Mouse (Mus musculus) brown adipose tissue, adult 24 weeks (tissue): Measurements from ENCODE around the gene Vwa3a. TPM values are rescaled to one million over a fixed set of nuclear protein-coding genes. Genes with fewer than 3 reads are reported as not detected.
"Not testable (repeated sequence)": the region's sequence is repeated elsewhere in the genome, so short reads cannot be mapped to it uniquely, and the experiment has no call there.

Experiments used
- H3K27ac ChIP-seq: fragments of 200-500 bp; replicated peaks from 2 replicates; pipeline ENCODE4 v1.5.1; 2012; ENCODE audit warnings: low read depth, mild to moderate bottlenecking, low read length
- H3K4me1 ChIP-seq: fragments of 200-500 bp; 2 replicates; pipeline ENCODE4 v1.6.1; 2012; ENCODE audit warnings: low read length, mixed read lengths; ENCODE audit not compliant: control insufficient read depth, insufficient read depth, insufficient read length
- H3K4me3 ChIP-seq: fragments of 200-500 bp; 2 replicates; pipeline ENCODE4 v1.5.1; 2012; ENCODE audit warnings: low read depth, mild to moderate bottlenecking, low read length, moderate library complexity; ENCODE audit not compliant: insufficient read depth
- polyA plus RNA-seq: library from polyadenylated mRNA; stranded (reverse); fragments of >200 nt; gene quantifications from 2 replicates; pipeline ENCODE4 v1.2.4, GENCODE M21; 2012; ENCODE audit not compliant: missing spikeins, insufficient read depth, insufficient read length

The Vwa3a gene
- polyA plus RNA-seq: 1.3 and 1.7 TPM in 2 replicates

DNA sequence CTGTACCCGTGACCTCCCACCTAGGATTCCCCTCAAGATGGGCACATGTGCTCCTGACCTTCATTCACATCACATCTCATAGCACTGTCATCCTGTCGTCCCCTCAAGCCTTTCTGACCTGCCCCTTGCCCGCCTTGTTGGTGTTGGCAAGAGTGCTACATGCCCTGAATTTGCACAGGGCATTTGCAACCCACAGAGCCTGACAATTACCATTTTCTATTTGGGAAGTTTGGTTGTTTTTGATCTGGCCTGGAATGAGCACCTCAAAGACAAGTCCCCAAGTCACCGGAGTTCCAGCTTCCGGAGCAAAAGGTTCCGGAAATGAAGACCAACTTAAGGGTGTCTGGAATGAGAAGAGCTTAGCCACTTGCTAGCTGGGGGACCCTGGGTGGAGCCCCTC, at the start of gene Vwa3a:
Gene Vwa3a (plus strand): TSS at position 301 of the 400 bp plus-strand sequence.
- H3K27ac ChIP-seq: peak within 1 kb of the TSS; percentile 91
- H3K4me1 ChIP-seq: peaks cover 21% of the 10 kb centered on the region
- peak within 1 kb of the TSS; percentile 49 for H3K4me3 ChIP-seq

DNA sequence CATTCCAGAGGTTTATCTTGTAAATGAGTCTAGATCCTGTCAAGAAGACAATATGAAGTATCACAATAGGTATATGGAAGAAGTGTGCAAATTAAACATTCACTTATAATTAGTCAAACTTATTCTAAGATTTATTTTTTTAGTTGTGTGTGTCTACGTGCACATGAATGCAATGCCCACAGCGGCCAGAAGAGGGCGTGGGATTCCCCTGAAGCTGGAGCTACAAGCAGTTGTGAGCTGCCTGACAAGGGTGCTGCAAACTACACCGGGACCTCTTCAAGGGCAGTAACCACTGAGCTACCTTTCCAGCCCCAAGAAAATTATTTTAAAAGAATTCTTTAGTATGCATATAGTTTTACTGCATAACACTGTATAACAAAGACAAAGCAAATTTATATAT, 48.5 kb upstream of the Vwa3a start:
- H3K4me1 ChIP-seq: no peaks in the 10 kb centered on the region; the same call in 1 of the 2 replicates
- no peak overlapping the region for H3K4me3 ChIP-seq
- no peak overlapping the region for H3K27ac ChIP-seq

DNA sequence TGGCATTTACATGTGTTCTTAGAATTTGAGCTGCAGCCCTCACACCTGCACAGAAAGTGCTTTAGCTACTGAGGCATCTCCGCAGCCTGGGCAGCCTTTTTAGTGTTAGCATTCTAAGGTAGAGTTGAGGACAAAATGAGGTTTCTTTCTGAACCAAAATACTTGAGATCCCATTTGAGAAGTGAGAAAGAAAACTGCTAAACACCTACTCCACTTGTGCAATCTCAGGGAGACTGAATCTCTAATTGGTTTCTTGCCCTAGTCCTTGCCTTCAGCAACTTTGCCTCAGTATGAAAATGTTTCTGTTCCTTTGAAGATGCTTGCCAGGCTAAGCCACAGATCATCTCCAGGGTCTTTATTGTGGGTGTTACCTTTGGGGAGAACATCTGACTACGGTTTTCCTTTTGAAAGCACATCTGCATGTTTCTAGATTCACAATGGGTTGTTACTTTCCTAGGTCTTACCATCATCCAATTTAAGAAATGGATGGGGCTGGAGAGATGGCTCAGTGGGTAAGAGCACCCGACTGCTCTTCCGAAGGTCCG, 45.2 kb upstream of the Vwa3a start:
- no peak overlapping the region for H3K4me3 ChIP-seq
- no peaks in the 10 kb centered on the region; the same call in 1 of the 2 replicates for H3K4me1 ChIP-seq
- H3K27ac ChIP-seq: no peak overlapping the region

DNA sequence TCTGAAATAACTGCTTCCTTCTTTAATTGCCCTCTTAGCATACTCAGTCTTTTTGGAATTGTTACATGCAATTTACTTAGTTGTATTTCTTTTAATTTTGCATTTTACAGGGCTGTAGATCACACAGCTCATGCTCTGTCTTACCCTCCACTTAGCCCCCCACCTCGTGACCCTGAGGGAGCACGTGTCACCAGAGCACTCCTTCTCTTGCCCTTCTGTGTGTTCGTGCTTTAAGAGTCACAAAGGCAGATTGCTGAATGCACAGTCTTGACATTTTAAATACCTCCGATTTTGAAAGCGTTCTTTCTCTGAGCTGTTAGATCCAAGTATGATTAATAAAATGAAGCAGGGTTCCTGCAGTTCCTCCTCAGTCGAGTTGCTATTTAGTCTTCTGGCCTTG, 43.9 kb upstream of the Vwa3a start:
- Histone ChIP-seq H3K4me1 (no peaks in the 10 kb centered on the region), H3K4me3 (no peak overlapping the region), H3K27ac (no peak overlapping the region)

DNA sequence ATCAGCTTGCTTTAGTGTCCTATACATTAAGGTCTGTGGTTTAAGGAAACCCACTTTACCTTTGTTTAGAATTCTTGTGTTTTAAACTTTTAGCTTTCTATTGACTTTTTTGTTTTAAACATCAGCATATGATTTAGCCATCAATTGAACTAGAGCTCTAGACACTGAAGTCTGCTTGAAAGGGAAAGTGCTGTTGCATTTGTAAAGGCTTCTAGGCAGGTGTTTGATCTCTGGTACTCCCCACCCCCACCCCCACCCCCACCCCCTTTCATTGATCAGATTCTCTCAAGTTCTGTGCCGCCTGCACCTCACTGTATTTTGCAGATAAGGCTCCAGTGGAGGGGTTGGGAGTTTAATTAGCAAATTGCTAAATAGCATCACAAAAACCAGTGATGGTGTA, 43.5 kb upstream of the Vwa3a start:
- H3K27ac ChIP-seq: no peak overlapping the region
- no peaks in the 10 kb centered on the region for H3K4me1 ChIP-seq
- no peak overlapping the region for H3K4me3 ChIP-seq

DNA sequence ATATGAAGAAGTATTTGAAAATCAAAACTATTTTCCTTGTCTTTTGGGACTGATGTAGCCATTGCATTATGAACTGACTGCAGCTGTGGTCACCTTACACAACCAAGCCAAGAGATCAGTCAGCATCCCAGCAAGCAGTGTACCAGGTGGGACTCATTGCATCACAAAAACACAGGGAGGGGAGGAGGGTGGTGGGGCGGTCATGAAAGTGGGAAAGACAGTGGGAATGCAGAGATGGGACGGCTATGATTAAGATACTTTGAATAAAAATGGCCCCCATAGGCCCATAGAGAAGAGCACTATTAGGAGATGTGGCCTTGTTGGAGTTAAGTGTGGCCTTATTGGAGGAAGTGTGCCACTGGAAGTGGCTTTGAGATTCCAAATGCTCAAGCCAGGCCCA, 42.8 kb upstream of the Vwa3a start:
- Histone ChIP-seq H3K27ac (no peak overlapping the region), H3K4me1 (no peaks in the 10 kb centered on the region), H3K4me3 (no peak overlapping the region)

DNA sequence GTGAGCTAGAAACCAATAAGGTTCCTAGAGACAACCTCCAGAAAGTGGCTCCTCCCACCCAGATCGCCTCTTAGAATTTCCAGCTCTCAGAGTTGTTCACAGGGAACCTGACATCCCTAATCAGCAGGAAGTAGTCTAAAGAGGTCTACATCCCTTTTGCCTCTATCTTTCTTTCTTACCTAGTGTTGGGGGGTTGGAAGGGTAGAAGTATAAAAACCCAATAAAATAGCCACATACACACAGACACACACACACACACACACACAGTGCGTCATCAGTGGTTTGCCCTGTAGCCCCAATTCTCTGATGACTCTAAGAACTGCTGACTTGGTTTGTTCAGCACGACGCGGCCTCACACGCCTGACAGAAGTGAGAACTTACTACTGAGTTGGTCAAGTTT, 39.5 kb upstream of the Vwa3a start:
- Histone ChIP-seq H3K27ac (no peak overlapping the region), H3K4me3 (no peak overlapping the region), H3K4me1 (no peaks in the 10 kb centered on the region)

DNA sequence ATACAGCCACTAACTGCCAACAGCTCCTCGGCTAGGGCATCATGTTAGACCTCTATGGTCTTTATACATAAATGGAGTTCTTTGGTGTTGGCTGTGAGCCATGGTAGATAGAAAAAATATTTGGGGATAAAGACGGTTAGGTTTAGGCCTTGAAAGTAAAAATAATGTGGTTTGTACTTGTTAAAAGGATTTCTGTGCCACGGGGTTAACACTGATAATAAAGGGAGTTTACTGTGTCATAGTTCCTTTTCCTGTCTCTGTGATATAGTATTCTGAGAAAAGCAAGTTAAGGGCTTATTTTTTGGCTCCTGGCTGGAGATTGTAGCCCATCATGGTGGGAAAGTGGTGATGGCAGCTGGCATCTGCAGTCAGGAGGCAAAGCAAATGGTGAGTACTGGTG, 35.2 kb upstream of the Vwa3a start:
- H3K4me3 ChIP-seq: no peak overlapping the region
- no peaks in the 10 kb centered on the region for H3K4me1 ChIP-seq
- no peak overlapping the region for H3K27ac ChIP-seq

DNA sequence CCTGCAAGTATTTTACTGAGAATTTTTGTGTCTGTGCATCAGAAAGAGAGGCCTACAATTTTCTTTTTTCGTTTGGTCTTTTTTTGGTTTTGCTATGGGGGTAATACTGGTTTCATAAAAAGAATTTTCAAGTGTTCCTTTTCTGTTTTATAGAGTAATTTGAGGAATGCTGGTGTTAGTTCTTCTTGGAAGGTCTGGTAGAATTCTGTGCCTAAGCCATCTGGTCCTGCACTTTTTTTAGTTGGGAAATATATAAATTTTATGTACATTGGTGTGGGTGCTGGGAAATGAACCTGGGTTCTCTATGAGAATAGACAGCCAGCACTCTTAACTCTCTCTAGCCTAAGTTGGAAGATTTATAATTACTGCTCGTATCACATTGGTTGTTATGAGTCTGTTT, 27.0 kb upstream of the Vwa3a start:
- Histone ChIP-seq H3K4me3 (no peak overlapping the region), H3K27ac (no peak overlapping the region), H3K4me1 (peaks cover 2% of the 10 kb centered on the region; the same call in 1 of the 2 replicates)

DNA sequence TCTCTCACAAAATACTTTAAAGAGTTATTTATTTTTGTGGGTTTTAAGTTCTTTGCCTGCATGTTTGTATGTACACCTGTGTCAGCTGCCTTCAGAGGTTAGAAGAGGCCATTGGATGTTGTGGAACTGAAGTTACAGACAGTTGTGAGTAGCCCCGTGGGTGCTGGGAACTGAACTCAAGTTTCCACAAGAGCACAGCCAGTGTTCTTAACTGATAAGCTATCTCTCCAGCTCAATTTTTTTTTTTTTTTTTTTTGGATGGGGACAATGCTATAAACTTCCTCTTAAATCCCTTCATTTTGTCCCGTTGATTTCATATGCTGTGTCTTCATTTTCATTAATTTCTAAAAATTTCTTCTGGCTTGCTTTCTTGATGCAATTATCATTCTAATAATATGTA, 25.9 kb upstream of the Vwa3a start:
- H3K27ac ChIP-seq: no peak overlapping the region
- H3K4me1 ChIP-seq: peaks cover 2% of the 10 kb centered on the region; the same call in 1 of the 2 replicates
- no peak overlapping the region for H3K4me3 ChIP-seq

DNA sequence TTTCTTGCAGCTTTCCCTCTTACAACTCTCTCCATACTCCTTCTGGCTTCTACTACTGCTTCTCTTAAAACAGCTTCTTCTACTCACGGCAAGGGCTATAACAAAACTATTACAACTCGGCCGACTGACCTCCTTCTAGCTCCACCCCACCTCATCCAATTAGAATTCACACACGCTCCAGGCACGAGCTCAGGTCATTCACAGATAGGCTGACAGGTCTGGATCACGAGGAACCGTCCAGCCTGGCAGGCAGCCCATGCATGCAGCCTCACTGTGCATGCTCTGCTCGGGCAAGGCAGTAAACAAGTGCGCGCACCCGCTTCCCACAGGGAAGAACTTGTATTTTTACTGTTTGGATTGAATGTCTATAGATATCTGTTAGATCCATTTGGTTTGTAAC, 25.2 kb upstream of the Vwa3a start:
- not testable (repeated sequence) for H3K4me3 ChIP-seq, H3K4me1 ChIP-seq, H3K27ac ChIP-seq

DNA sequence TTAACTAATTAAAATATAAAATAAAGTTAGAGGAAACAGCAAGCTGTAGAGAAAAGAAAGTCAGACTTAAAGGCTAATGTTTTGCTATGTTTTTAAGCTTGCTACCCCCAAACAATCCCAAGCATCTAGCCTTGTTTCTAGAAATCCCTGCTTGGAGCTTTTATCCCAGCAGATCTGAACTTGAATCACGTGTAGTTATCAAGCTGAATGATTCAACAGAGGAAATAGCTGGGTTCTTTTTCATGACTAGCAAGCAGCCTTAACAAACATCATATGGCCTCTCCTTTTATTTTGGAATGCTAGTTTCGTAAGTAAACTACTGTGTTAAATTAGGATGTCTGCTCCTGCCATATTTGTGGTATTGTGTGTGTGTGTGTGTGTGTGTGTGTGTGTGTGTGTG, 21.9 kb upstream of the Vwa3a start:
- Histone ChIP-seq H3K4me3 (no peak overlapping the region), H3K4me1 (peaks cover 8% of the 10 kb centered on the region; the same call in 1 of the 2 replicates), H3K27ac (no peak overlapping the region)

DNA sequence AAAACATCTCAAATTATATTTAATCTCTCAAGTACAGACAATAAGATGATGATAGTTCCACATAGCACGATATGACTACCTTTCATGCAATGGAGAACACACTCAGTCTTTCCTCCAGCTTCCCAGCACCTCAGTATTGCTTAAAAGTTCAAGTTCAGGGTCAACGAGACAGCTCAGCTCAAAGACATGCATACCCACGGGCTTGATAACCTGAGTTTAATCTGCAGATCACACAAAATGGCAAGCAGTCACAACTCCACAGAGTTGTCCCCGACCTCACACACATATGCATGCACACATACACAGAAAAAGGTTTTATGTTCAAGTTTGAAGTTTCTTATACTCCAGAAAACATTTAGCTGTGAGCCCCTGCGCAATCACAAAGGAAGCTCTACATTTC, 18.1 kb upstream of the Vwa3a start:
- Histone ChIP-seq H3K4me1 (peaks cover 8% of the 10 kb centered on the region; the same call in 1 of the 2 replicates), H3K27ac (no peak overlapping the region), H3K4me3 (no peak overlapping the region)

DNA sequence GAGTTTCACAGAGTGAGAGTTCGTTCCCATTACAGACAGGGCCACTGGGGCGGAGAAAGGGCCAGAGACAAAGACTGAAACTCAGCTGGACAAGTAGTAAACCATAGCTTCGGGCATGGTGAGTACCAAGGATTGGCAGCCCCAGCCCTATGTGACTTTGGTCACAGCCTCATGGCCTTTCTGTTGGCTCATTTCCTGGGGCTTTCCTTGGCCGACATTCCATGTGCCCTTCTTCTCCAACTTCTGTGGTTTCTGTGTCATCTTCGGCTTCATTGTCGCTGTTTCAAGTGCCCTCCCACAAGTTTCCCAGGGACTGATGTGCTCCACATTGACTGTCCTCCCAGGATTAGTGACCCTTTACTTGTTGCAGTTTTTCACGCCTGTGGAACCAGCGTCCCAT, 17.7 kb upstream of the Vwa3a start:
- Histone ChIP-seq H3K27ac (no peak overlapping the region), H3K4me3 (no peak overlapping the region), H3K4me1 (peaks cover 6% of the 10 kb centered on the region; the same call in 1 of the 2 replicates)

DNA sequence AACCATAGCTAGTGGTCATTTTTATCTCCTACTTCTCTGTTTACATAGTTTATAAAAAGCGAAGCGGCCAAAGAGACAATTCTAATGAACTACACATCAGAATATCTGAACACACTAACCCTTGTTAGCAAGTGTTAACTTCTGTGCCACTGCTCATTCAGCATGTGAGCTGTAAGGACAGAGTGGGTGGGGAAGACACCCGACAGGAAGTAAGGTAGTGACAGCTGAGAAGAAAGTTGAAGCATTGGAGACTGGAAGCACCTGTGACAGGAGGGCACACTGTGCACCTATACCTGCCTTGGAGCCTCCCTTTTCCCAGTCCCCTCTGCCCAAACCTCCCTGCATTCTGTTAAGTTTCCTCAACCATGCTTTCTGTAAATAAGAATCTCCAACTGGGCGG, 17.1 kb upstream of the Vwa3a start:
- Histone ChIP-seq H3K4me3 (no peak overlapping the region), H3K4me1 (peaks cover 6% of the 10 kb centered on the region; the same call in 1 of the 2 replicates), H3K27ac (no peak overlapping the region)

DNA sequence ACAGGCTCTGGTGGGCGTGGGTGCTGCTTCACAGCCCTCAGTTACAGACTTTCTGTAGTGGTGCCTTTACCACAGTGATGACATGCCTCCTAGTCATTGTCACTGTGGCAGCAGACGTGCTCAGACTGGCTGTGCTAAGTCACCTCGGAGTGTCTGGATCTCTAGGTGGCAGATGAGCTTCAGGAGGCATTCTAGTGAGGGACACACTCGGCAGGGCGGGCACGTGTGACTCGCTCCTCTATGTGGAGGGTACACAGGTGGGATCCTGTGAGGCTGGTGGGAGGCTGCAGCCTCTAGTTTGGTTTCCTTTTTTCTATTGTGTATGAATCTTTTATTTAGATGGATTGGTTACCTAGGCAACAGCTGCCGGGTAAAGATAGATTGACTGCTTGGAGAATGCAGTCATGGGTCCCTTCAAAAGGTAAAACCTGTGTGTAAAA, 16.3 kb upstream of the Vwa3a start:
- Histone ChIP-seq H3K4me3 (no peak overlapping the region), H3K27ac (no peak overlapping the region), H3K4me1 (peaks cover 6% of the 10 kb centered on the region; the same call in 1 of the 2 replicates)
